Mouse (Mus musculus) lung, embryonic 14.5 days (tissue): ENCODE measurements around the gene Cdkn3. TPM values are rescaled to one million over a fixed set of nuclear protein-coding genes. Genes with fewer than 3 reads are reported as not detected.
A peak's percentile ranks its signal among the peaks of the same experiment; 100 is the strongest.

ENCODE experiments used
- ATAC-seq: fragments of 200-750 bp; cut with Nextera tagmentation; 2 replicates; pipeline ENCODE4 v1.8.0; 2017; ENCODE audit warnings: mild to moderate bottlenecking, moderate TSS enrichment, moderate library complexity; ENCODE audit not compliant: insufficient read depth
- DNase-seq: peaks from one replicate; pipeline ENCODE4 v3.0.0-alpha.2; 2015
- H3K27ac ChIP-seq: fragments of 300-500 bp; sonication (generic); 2 replicates; pipeline ENCODE4 v1.5.1; 2014; ENCODE audit warnings: low read depth, mild to moderate bottlenecking, moderate library complexity
- H3K27me3 ChIP-seq: fragments of 300-500 bp; sonication (generic); 2 replicates; pipeline ENCODE4 v1.6.1; 2014; ENCODE audit warnings: low read length, control low read depth; ENCODE audit not compliant: insufficient read depth
- H3K36me3 ChIP-seq: fragments of 300-500 bp; sonication (generic); 2 replicates; pipeline ENCODE4 v1.6.1; 2014; ENCODE audit warnings: control low read depth; ENCODE audit not compliant: insufficient read depth
- H3K4me1 ChIP-seq: fragments of 300-500 bp; sonication (generic); 2 replicates; pipeline ENCODE4 v1.6.1; 2014; ENCODE audit warnings: antibody characterized with exemption, control low read depth; ENCODE audit not compliant: insufficient read depth
- H3K4me2 ChIP-seq: fragments of 300-500 bp; sonication (generic); 2 replicates; pipeline ENCODE4 v1.6.1; 2014; ENCODE audit warnings: mild to moderate bottlenecking
- H3K4me3 ChIP-seq: fragments of 300-500 bp; sonication (generic); 2 replicates; pipeline ENCODE4 v1.5.1; 2014; ENCODE audit warnings: low read depth, low read length
- H3K9ac ChIP-seq: fragments of 300-500 bp; sonication (generic); 2 replicates; pipeline ENCODE4 v1.6.1; 2014
- H3K9me3 ChIP-seq: fragments of 300-500 bp; sonication (generic); 2 replicates; pipeline ENCODE4 v1.6.1; 2016; ENCODE audit warnings: low read depth, low read length, control low read depth
- CTCF ChIP-seq: IDR thresholded peaks from 2 replicates; pipeline ENCODE4 v1.5.1; 2016; ENCODE audit warnings: antibody characterized with exemption, low read depth
- WGBS: fragments of 180-500 bp; shearing (Covaris S2); extraction: QIAGEN DNeasy Blood & Tissue Kit; methylation state at CpG from one replicate; pipeline ENCODE4 v1.1.7; 2014; 5-methylcytosine and 5-hydroxymethylcytosine counted together
- polyA plus RNA-seq: library from polyadenylated mRNA; unstranded; fragments of >200 nt; fragmentation: Nextera tagmentation; extraction: Ambion mirVana; gene quantifications from 2 replicates; pipeline ENCODE4 v1.2.1, GENCODE M21; 2014

The Cdkn3 gene
- polyA plus RNA-seq, 1 experiment from 2014 or later, result 70.1 TPM

- Histone ChIP-seq H3K27me3 (no peaks in the 10 kb centered on the region), H3K9me3 (no peaks in the 10 kb centered on the region), H3K4me2 (peak overlapping the region; percentile 91), H3K4me1 (peaks cover 12% of the 10 kb centered on the region), H3K9ac (no peak overlapping the region), H3K27ac (no peak overlapping the region), H3K36me3 (peaks cover 13% of the 10 kb centered on the region), H3K4me3 (peak overlapping the region; percentile 79; the same call in 1 of the 2 replicates)
- no peak for TF ChIP-seq CTCF
- ATAC-seq (no peak; the same call in 1 of the 2 replicates), DNase-seq (no peak)
- under 1% methylated on average over 7 of the region's 7 CpGs for WGBS
These were observed 379 bp upstream of the Cdkn3 start for GRCm38 (mm10) chr14:46759970-46760354.

GRCm38 (mm10) chr14:46761186-46761585 is 845 bp downstream of the Cdkn3 start:
- H3K4me3 ChIP-seq, result peak overlapping the region; percentile 79
- no peak for DNase-seq
- peak overlapping the region; percentile 84 for H3K9ac ChIP-seq
- H3K36me3 ChIP-seq, result peaks cover 19% of the 10 kb centered on the region
- no peak for ATAC-seq
- peak overlapping the region; percentile 91 for H3K4me2 ChIP-seq
- no peaks in the 10 kb centered on the region for H3K27me3 ChIP-seq
- no peak overlapping the region for H3K27ac ChIP-seq
- no peak for TF ChIP-seq CTCF
- WGBS, result 44% methylated on average over 6 of the region's 6 CpGs
- no peaks in the 10 kb centered on the region for H3K9me3 ChIP-seq
- peaks cover 12% of the 10 kb centered on the region for H3K4me1 ChIP-seq

GRCm38 (mm10) chr14:46767116-46767515 is 6.8 kb downstream of the Cdkn3 start:
- no peak overlapping the region for H3K9ac ChIP-seq
- no peaks in the 10 kb centered on the region for H3K27me3 ChIP-seq
- no peaks in the 10 kb centered on the region for H3K4me1 ChIP-seq
- TF ChIP-seq CTCF, result no peak
- no peak overlapping the region for H3K4me2 ChIP-seq
- DNase-seq (no peak), ATAC-seq (no peak)
- 74% methylated on average over 12 of the region's 12 CpGs for WGBS
- H3K9me3 ChIP-seq, result no peaks in the 10 kb centered on the region
- no peak overlapping the region for H3K4me3 ChIP-seq
- no peak overlapping the region for H3K27ac ChIP-seq
- peaks cover 72% of the 10 kb centered on the region for H3K36me3 ChIP-seq

GRCm38 (mm10) chr14:46770036-46770435 is 9.7 kb downstream of the Cdkn3 start:
- H3K9me3 ChIP-seq, result no peaks in the 10 kb centered on the region
- no peak overlapping the region for H3K27ac ChIP-seq
- no peaks in the 10 kb centered on the region for H3K27me3 ChIP-seq
- no peaks in the 10 kb centered on the region for H3K4me1 ChIP-seq
- no peak for TF ChIP-seq CTCF
- DNase-seq (peak; percentile 14), ATAC-seq (no peak)
- H3K4me3 ChIP-seq, result no peak overlapping the region
- 62% methylated on average over 6 of the region's 6 CpGs for WGBS
- H3K4me2 ChIP-seq, result no peak overlapping the region
- H3K36me3 ChIP-seq, result peaks cover 75% of the 10 kb centered on the region
- no peak overlapping the region for H3K9ac ChIP-seq

- no peak overlapping the region for H3K27ac ChIP-seq
- H3K27me3 ChIP-seq, result no peaks in the 10 kb centered on the region
- ATAC-seq, result no peak
- no peak overlapping the region for H3K4me3 ChIP-seq
- peaks cover 93% of the 10 kb centered on the region for H3K36me3 ChIP-seq
- H3K4me1 ChIP-seq, result no peaks in the 10 kb centered on the region
- no peak overlapping the region for H3K4me2 ChIP-seq
- 97% methylated on average over 9 of the region's 9 CpGs for WGBS
- peaks cover 3% of the 10 kb centered on the region; the same call in 1 of the 2 replicates for H3K9me3 ChIP-seq
- no peak for TF ChIP-seq CTCF
- no peak for DNase-seq
- H3K9ac ChIP-seq, result no peak overlapping the region
These were observed 18.4 kb downstream of the Cdkn3 start for GRCm38 (mm10) chr14:46778756-46779155.

- DNase-seq, result no peak
- no peak for ATAC-seq
- Histone ChIP-seq H3K4me3 (no peak overlapping the region), H3K4me1 (no peaks in the 10 kb centered on the region), H3K4me2 (no peak overlapping the region), H3K27ac (no peak overlapping the region), H3K27me3 (no peaks in the 10 kb centered on the region), H3K9ac (no peak overlapping the region), H3K9me3 (peaks cover 3% of the 10 kb centered on the region; the same call in 1 of the 2 replicates), H3K36me3 (peaks cover 93% of the 10 kb centered on the region)
- peak; percentile 52 for TF ChIP-seq CTCF
- 95% methylated on average over 7 of the region's 7 CpGs for WGBS
These were observed 18.9 kb downstream of the Cdkn3 start for GRCm38 (mm10) chr14:46779217-46779616.

GRCm38 (mm10) chr14:46781086-46781485 is 20.7 kb downstream of the Cdkn3 start:
- peaks cover 79% of the 10 kb centered on the region for H3K36me3 ChIP-seq

More at GRCm38 (mm10) chr14:46781086-46781485, 20.7 kb downstream of the Cdkn3 start:
- no peaks in the 10 kb centered on the region for H3K27me3 ChIP-seq
- TF ChIP-seq CTCF, result no peak
- DNase-seq, result no peak
- no peak overlapping the region for H3K27ac ChIP-seq
- H3K4me3 ChIP-seq, result no peak overlapping the region
- no peak overlapping the region for H3K9ac ChIP-seq
- no peak overlapping the region for H3K4me2 ChIP-seq
- H3K4me1 ChIP-seq, result no peaks in the 10 kb centered on the region; the same call in 1 of the 2 replicates
- no peak for ATAC-seq
- WGBS, result 85% methylated on average over 7 of the region's 7 CpGs
- peaks cover 3% of the 10 kb centered on the region; the same call in 1 of the 2 replicates for H3K9me3 ChIP-seq
